Mouse (Mus musculus): ENCODE measurements around the gene Pik3r2. TPM values are rescaled to one million over a fixed set of nuclear protein-coding genes. Genes with fewer than 3 reads are reported as not detected.

Gene Pik3r2
- polyA plus RNA-seq, 1 experiment from 2014 or later = 58.1 TPM

DNA sequence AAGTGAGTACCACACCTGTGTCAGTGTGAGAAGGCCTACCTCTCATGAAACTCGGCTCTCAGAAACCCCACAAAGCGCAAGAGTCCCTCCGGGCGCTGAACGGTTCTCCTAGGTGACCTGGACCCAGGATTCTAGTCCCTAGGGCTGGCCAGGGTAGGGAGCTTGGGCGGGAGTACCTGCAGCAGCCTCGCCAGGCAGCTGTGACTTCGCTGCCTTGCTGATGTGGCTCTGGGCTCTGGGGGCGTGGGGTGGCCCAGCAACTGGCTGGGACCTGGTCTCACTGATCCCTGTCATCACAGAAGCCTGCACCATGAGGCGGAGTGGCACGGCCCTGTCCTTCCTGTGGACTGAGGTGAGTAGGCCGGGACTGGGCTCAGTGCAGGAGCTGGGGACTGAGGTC is 52.3 kb downstream of the Pik3r2 start:
- WGBS = 62% methylated on average over 12 of the region's 12 CpGs
- ATAC-seq (ENCODE audit: insufficient read depth, low FRiP score, low read depth) = no peak
- no peaks in the 10 kb centered on the region; the same call in 1 of the 2 replicates for H3K4me1 ChIP-seq
- H3K4me3 ChIP-seq (replicated peaks) = no peak overlapping the region
- H3K27ac ChIP-seq = no peak overlapping the region
- H3K36me3 ChIP-seq = no peaks in the 10 kb centered on the region
- no peaks in the 10 kb centered on the region for H3K9me3 ChIP-seq
- H3K27me3 ChIP-seq (replicated peaks) = peaks cover 9% of the 10 kb centered on the region; the same call in 1 of the 2 replicates
- no peak overlapping the region for H3K4me2 ChIP-seq
- no peak overlapping the region for H3K9ac ChIP-seq

GRCm38 (mm10) chr8:70723486-70724210 is 52.9 kb downstream of the Pik3r2 start, which contains the start of gene Pde4c:
Pde4c (plus strand) TSS chr8:70723720.
- H3K27me3 ChIP-seq (replicated peaks) = 0 out of 2 replicates have a peak, but pooled peaks cover 5% of the 10 kb centered on the region
- H3K4me1 ChIP-seq = no peaks in the 10 kb centered on the region; the same call in 1 of the 2 replicates
- H3K4me2 ChIP-seq = no peak within 1 kb of the TSS
- H3K27ac ChIP-seq = no peak within 1 kb of the TSS
- H3K4me3 ChIP-seq (replicated peaks) = no peak within 1 kb of the TSS
- ATAC-seq (ENCODE audit: insufficient read depth, low FRiP score, low read depth) = peak; percentile 43; the same call in 1 of the 2 replicates
- no peaks in the 10 kb centered on the region for H3K36me3 ChIP-seq
- WGBS = 49% methylated on average over 7 of the region's 7 CpGs
- no peaks in the 10 kb centered on the region for H3K9me3 ChIP-seq
- H3K9ac ChIP-seq = no peak within 1 kb of the TSS

GRCm38 (mm10) chr8:70721601-70722000 is 54.9 kb downstream of the Pik3r2 start:
- 85% methylated on average over 8 of the region's 8 CpGs for WGBS
- H3K9me3 ChIP-seq = no peaks in the 10 kb centered on the region
- no peak overlapping the region for H3K4me2 ChIP-seq
- no peaks in the 10 kb centered on the region; the same call in 1 of the 2 replicates for H3K4me1 ChIP-seq
- no peak overlapping the region for H3K27ac ChIP-seq
- no peak for ATAC-seq (ENCODE audit: insufficient read depth, low FRiP score, low read depth)
- no peak overlapping the region for H3K4me3 ChIP-seq (replicated peaks)
- H3K27me3 ChIP-seq (replicated peaks) = 0 out of 2 replicates have a peak, but pooled peaks cover 7% of the 10 kb centered on the region
- no peaks in the 10 kb centered on the region for H3K36me3 ChIP-seq
- H3K9ac ChIP-seq = no peak overlapping the region

- no peak overlapping the region for H3K27ac ChIP-seq
- no peaks in the 10 kb centered on the region for H3K9me3 ChIP-seq
- H3K9ac ChIP-seq = no peak overlapping the region
- ATAC-seq (ENCODE audit: insufficient read depth, low FRiP score, low read depth) = no peak
- H3K36me3 ChIP-seq = no peaks in the 10 kb centered on the region
- 0 out of 2 replicates have a peak, but pooled peaks cover 5% of the 10 kb centered on the region for H3K27me3 ChIP-seq (replicated peaks)
- H3K4me2 ChIP-seq = no peak overlapping the region
- no peaks in the 10 kb centered on the region; the same call in 1 of the 2 replicates for H3K4me1 ChIP-seq
- no peak overlapping the region for H3K4me3 ChIP-seq (replicated peaks)
- 8% methylated on average over 3 of the region's 3 CpGs for WGBS
Observed at GRCm38 (mm10) chr8:70720739-70721138, 55.8 kb downstream of the Pik3r2 start.

- no peaks in the 10 kb centered on the region; the same call in 1 of the 2 replicates for H3K4me1 ChIP-seq
- 48% methylated on average over 9 of the region's 9 CpGs for WGBS
- H3K36me3 ChIP-seq = no peaks in the 10 kb centered on the region
- H3K9ac ChIP-seq = no peak overlapping the region
- 0 out of 2 replicates have a peak, but pooled peaks cover 5% of the 10 kb centered on the region for H3K27me3 ChIP-seq (replicated peaks)
- H3K27ac ChIP-seq = no peak overlapping the region
- H3K4me2 ChIP-seq = no peak overlapping the region
- H3K4me3 ChIP-seq (replicated peaks) = no peak overlapping the region
- ATAC-seq (ENCODE audit: insufficient read depth, low FRiP score, low read depth) = no peak
- H3K9me3 ChIP-seq = no peaks in the 10 kb centered on the region
Observed at GRCm38 (mm10) chr8:70719796-70720270, 56.7 kb downstream of the Pik3r2 start.

GRCm38 (mm10) chr8:70718297-70718696 is 58.2 kb downstream of the Pik3r2 start, which contains the start of gene Gm3336:
Gm3336 (plus strand) TSS chr8:70718543.
- Histone ChIP-seq H3K4me2 (no peak within 1 kb of the TSS; the same call in 1 of the 2 replicates), H3K36me3 (no peaks in the 10 kb centered on the region), H3K9ac (no peak within 1 kb of the TSS), H3K4me1 (no peaks in the 10 kb centered on the region), H3K27me3 (replicated peaks) (0 out of 2 replicates have a peak, but pooled peaks cover 5% of the 10 kb centered on the region), H3K27ac (no peak within 1 kb of the TSS), H3K9me3 (no peaks in the 10 kb centered on the region), H3K4me3 (replicated peaks) (no peak within 1 kb of the TSS)
- 3% methylated on average over 18 of the region's 19 CpGs for WGBS
- peak; percentile 21; the same call in 1 of the 2 replicates for ATAC-seq (ENCODE audit: insufficient read depth, low FRiP score, low read depth)

Small RNAs within 50 kb of the gene (microRNA-seq; reads per million reads assigned to microRNA genes)
- not detected for gene Mir7240

Other genes with a start within 250 kb of the Pik3r2 start
- gene Fkbp8, start 249.0 kb downstream of the Pik3r2 start, polyA plus RNA-seq (2015; fragmentation: Nextera tagmentation; extraction: Ambion mirVana) = 292 and 304 TPM in 2 replicates
- 58.5 and 60.1 TPM in 2 replicates for gene Kxd1, start 248.8 kb downstream of the Pik3r2 start, polyA plus RNA-seq (2015; fragmentation: Nextera tagmentation; extraction: Ambion mirVana)
- 16.1 and 17.7 TPM in 2 replicates for gene Ell, start 237.3 kb downstream of the Pik3r2 start, polyA plus RNA-seq (2015; fragmentation: Nextera tagmentation; extraction: Ambion mirVana)
- gene Isyna1, start 182.3 kb downstream of the Pik3r2 start, polyA plus RNA-seq (2015; fragmentation: Nextera tagmentation; extraction: Ambion mirVana) = 127 and 133 TPM in 2 replicates
- 104 and 117 TPM in 2 replicates for gene Ssbp4, start 167.8 kb downstream of the Pik3r2 start, polyA plus RNA-seq (2015; fragmentation: Nextera tagmentation; extraction: Ambion mirVana)
- 3.7 and 3.9 TPM in 2 replicates for gene Lrrc25, start 160.6 kb downstream of the Pik3r2 start, polyA plus RNA-seq (2015; fragmentation: Nextera tagmentation; extraction: Ambion mirVana)
- gene Gdf15, start 144.3 kb downstream of the Pik3r2 start, polyA plus RNA-seq (2015; fragmentation: Nextera tagmentation; extraction: Ambion mirVana) = 0.95 and 1.4 TPM in 2 replicates
- 49.9 and 57.9 TPM in 2 replicates for gene Pgpep1, start 116.3 kb downstream of the Pik3r2 start, polyA plus RNA-seq (2015; fragmentation: Nextera tagmentation; extraction: Ambion mirVana)
- 271 and 297 TPM in 2 replicates for gene Lsm4, start 103.5 kb downstream of the Pik3r2 start, polyA plus RNA-seq (2015; fragmentation: Nextera tagmentation; extraction: Ambion mirVana)
- 84.4 and 84.6 TPM in 2 replicates for gene Jund, start 77.8 kb downstream of the Pik3r2 start, polyA plus RNA-seq (2015; fragmentation: Nextera tagmentation; extraction: Ambion mirVana)
- gene Iqcn, start 73.3 kb downstream of the Pik3r2 start, polyA plus RNA-seq (2015; fragmentation: Nextera tagmentation; extraction: Ambion mirVana) = 0.04 TPM in 1 of 2 replicates, not detected in the other
- 1.1 and 1.9 TPM in 2 replicates for gene Gm3336, start 58.2 kb downstream of the Pik3r2 start, polyA plus RNA-seq (2015; fragmentation: Nextera tagmentation; extraction: Ambion mirVana)
- 0.45 and 0.50 TPM in 2 replicates for gene Pde4c, start 53.0 kb downstream of the Pik3r2 start, polyA plus RNA-seq (2015; fragmentation: Nextera tagmentation; extraction: Ambion mirVana)
- 20.9 and 24.0 TPM in 2 replicates for gene Rab3a, start 22.0 kb downstream of the Pik3r2 start, polyA plus RNA-seq (2015; fragmentation: Nextera tagmentation; extraction: Ambion mirVana)
- 44.4 and 51.3 TPM in 2 replicates for gene Mpv17l2, start 15.8 kb downstream of the Pik3r2 start, polyA plus RNA-seq (2015; fragmentation: Nextera tagmentation; extraction: Ambion mirVana)
- gene Mast3, start 28.3 kb upstream of the Pik3r2 start, polyA plus RNA-seq (2015; fragmentation: Nextera tagmentation; extraction: Ambion mirVana) = 13.3 and 16.5 TPM in 2 replicates
- gene Il12rb1, start 31.7 kb upstream of the Pik3r2 start, polyA plus RNA-seq (2015; fragmentation: Nextera tagmentation; extraction: Ambion mirVana) = 0.26 and 0.43 TPM in 2 replicates
- gene Arrdc2, start 63.0 kb upstream of the Pik3r2 start, polyA plus RNA-seq (2015; fragmentation: Nextera tagmentation; extraction: Ambion mirVana) = 6.5 and 7.0 TPM in 2 replicates
- gene Kcnn1, start 86.5 kb upstream of the Pik3r2 start, polyA plus RNA-seq (2015; fragmentation: Nextera tagmentation; extraction: Ambion mirVana) = 1.5 and 2.1 TPM in 2 replicates
- gene Ccdc124, start 97.2 kb upstream of the Pik3r2 start, polyA plus RNA-seq (2015; fragmentation: Nextera tagmentation; extraction: Ambion mirVana) = 90.9 and 91.3 TPM in 2 replicates
- gene Slc5a5, start 116.0 kb upstream of the Pik3r2 start, polyA plus RNA-seq (2015; fragmentation: Nextera tagmentation; extraction: Ambion mirVana) = 4.1 and 6.0 TPM in 2 replicates
- gene Rpl18a, start 120.7 kb upstream of the Pik3r2 start, polyA plus RNA-seq (2015; fragmentation: Nextera tagmentation; extraction: Ambion mirVana) = 3,920 and 3,932 TPM in 2 replicates
- gene Map1s, start 129.2 kb upstream of the Pik3r2 start, polyA plus RNA-seq (2015; fragmentation: Nextera tagmentation; extraction: Ambion mirVana) = 39.5 and 44.7 TPM in 2 replicates

All from stomach, embryonic 15.5 days (tissue).